Mouse (Mus musculus) neural tube, embryonic 14.5 days (tissue): ENCODE data around the gene Pam16. TPM values are rescaled to one million over a fixed set of nuclear protein-coding genes. Genes with fewer than 3 reads are reported as not detected.

Experiments
- ATAC-seq: fragments of 200-750 bp; cut with Nextera tagmentation; 2 replicates; pipeline ENCODE4 v1.8.0; 2017; ENCODE audit warnings: low read depth, mild to moderate bottlenecking, moderate TSS enrichment, moderate library complexity
- H3K27ac ChIP-seq: fragments of 300-500 bp; sonication (generic); 2 replicates; pipeline ENCODE4 v1.5.1; 2014; ENCODE audit warnings: low read depth, mild to moderate bottlenecking, control low read depth, low read length, moderate library complexity, mixed read lengths
- H3K27me3 ChIP-seq: fragments of 300-500 bp; sonication (generic); 2 replicates; pipeline ENCODE4 v1.6.1; 2014; ENCODE audit warnings: low read length; ENCODE audit not compliant: control insufficient read depth, insufficient read depth
- H3K36me3 ChIP-seq: fragments of 300-500 bp; sonication (generic); 2 replicates; pipeline ENCODE4 v1.6.1; 2014; ENCODE audit warnings: low read length, mixed read lengths; ENCODE audit not compliant: control insufficient read depth, insufficient read depth
- H3K4me1 ChIP-seq: fragments of 300-500 bp; sonication (generic); 2 replicates; pipeline ENCODE4 v1.6.1; 2014; ENCODE audit warnings: low read length; ENCODE audit not compliant: control insufficient read depth, insufficient read depth
- H3K4me2 ChIP-seq: fragments of 300-500 bp; sonication (generic); 2 replicates; pipeline ENCODE4 v1.6.1; 2014; ENCODE audit warnings: mild to moderate bottlenecking, low read depth, low read length, control low read depth
- H3K4me3 ChIP-seq: fragments of 300-500 bp; sonication (generic); 2 replicates; pipeline ENCODE4 v1.5.1; 2014; ENCODE audit warnings: low read depth, low read length, control low read depth, mixed read lengths
- H3K9ac ChIP-seq: fragments of 300-500 bp; sonication (generic); replicated peaks from 2 replicates; pipeline ENCODE4 v1.6.1; 2014; ENCODE audit warnings: low read depth, mild to moderate bottlenecking, control low read depth, low read length, mixed read lengths
- H3K9me3 ChIP-seq: fragments of 300-500 bp; sonication (generic); 2 replicates; pipeline ENCODE4 v1.6.1; 2016; ENCODE audit warnings: low read length; ENCODE audit not compliant: control insufficient read depth
- WGBS: fragments of 180-500 bp; shearing (Covaris S2); extraction: QIAGEN DNeasy Blood & Tissue Kit; methylation state at CpG from one replicate; pipeline ENCODE4 v1.1.7; 2014; 5-methylcytosine and 5-hydroxymethylcytosine counted together
- polyA plus RNA-seq: library from polyadenylated mRNA; unstranded; fragments of >200 nt; fragmentation: Nextera tagmentation; extraction: Ambion mirVana; gene quantifications from 2 replicates; pipeline ENCODE4 v1.2.1, GENCODE M21; 2014

Pam16 gene
- polyA plus RNA-seq, 1 experiment from 2014 or later: 194 TPM

GRCm38 (mm10) chr16:4594814-4595526 is 29.8 kb downstream of the Pam16 start:
- Histone ChIP-seq H3K9me3 (no peaks in the 10 kb centered on the region), H3K4me1 (peaks cover 50% of the 10 kb centered on the region), H3K27ac (peak overlapping the region; percentile 94), H3K4me2 (peak overlapping the region; percentile 92), H3K36me3 (no peaks in the 10 kb centered on the region), H3K4me3 (peak overlapping the region; percentile 78), H3K27me3 (no peaks in the 10 kb centered on the region), H3K9ac (peak overlapping the region; percentile 96)
- WGBS: under 1% methylated on average over 47 of the region's 52 CpGs
- ATAC-seq: peak; percentile 45

GRCm38 (mm10) chr16:4593971-4594813 is 30.6 kb downstream of the Pam16 start, which contains the start of gene Glis2:
Gene Glis2, plus strand, starts transcription at chr16:4594713.
- WGBS: 2% methylated on average over 20 of the region's 74 CpGs
- no peaks in the 10 kb centered on the region for H3K27me3 ChIP-seq
- H3K9ac ChIP-seq: peak within 1 kb of the TSS; percentile 96
- peak within 1 kb of the TSS; percentile 78 for H3K4me3 ChIP-seq
- peaks cover 48% of the 10 kb centered on the region for H3K4me1 ChIP-seq
- H3K36me3 ChIP-seq: no peaks in the 10 kb centered on the region
- no peaks in the 10 kb centered on the region for H3K9me3 ChIP-seq
- ATAC-seq: peak; percentile 85
- peak within 1 kb of the TSS; percentile 92 for H3K4me2 ChIP-seq
- peak within 1 kb of the TSS; percentile 94 for H3K27ac ChIP-seq

- H3K4me1 ChIP-seq: peaks cover 38% of the 10 kb centered on the region
- no peaks in the 10 kb centered on the region for H3K27me3 ChIP-seq
- peak overlapping the region; percentile 78 for H3K4me3 ChIP-seq
- H3K36me3 ChIP-seq: no peaks in the 10 kb centered on the region
- H3K9me3 ChIP-seq: no peaks in the 10 kb centered on the region
- peak overlapping the region; percentile 92 for H3K4me2 ChIP-seq
- peak overlapping the region; percentile 94 for H3K27ac ChIP-seq
- no peak for ATAC-seq
- 12% methylated on average over 32 of the region's 32 CpGs for WGBS
- peak overlapping the region; percentile 96 for H3K9ac ChIP-seq
Measured at GRCm38 (mm10) chr16:4592909-4593875, 31.6 kb downstream of the Pam16 start.

- Histone ChIP-seq H3K9ac (no peak overlapping the region), H3K27me3 (no peaks in the 10 kb centered on the region), H3K4me3 (no peak overlapping the region), H3K36me3 (no peaks in the 10 kb centered on the region), H3K27ac (no peak overlapping the region), H3K4me1 (peaks cover 13% of the 10 kb centered on the region), H3K4me2 (no peak overlapping the region), H3K9me3 (no peaks in the 10 kb centered on the region)
- ATAC-seq: no peak
- WGBS: 95% methylated on average over 9 of the region's 9 CpGs
Measured at GRCm38 (mm10) chr16:4590236-4590635, 34.6 kb downstream of the Pam16 start.

- H3K4me3 ChIP-seq: no peak overlapping the region
Measured at GRCm38 (mm10) chr16:4587516-4588210, 37.1 kb downstream of the Pam16 start.

GRCm38 (mm10) chr16:4586531-4587123 is 38.2 kb downstream of the Pam16 start:
- Histone ChIP-seq H3K9ac (peak overlapping the region; percentile 51), H3K9me3 (no peaks in the 10 kb centered on the region), H3K36me3 (no peaks in the 10 kb centered on the region), H3K27ac (peak overlapping the region; percentile 69), H3K27me3 (no peaks in the 10 kb centered on the region), H3K4me2 (peak overlapping the region; percentile 59), H3K4me3 (peak overlapping the region; percentile 44), H3K4me1 (peaks cover 5% of the 10 kb centered on the region)
- ATAC-seq: peak; percentile 97
- under 1% methylated on average over 40 of the region's 43 CpGs for WGBS

More at GRCm38 (mm10) chr16:4587516-4588210, 37.1 kb downstream of the Pam16 start:
- H3K36me3 ChIP-seq: no peaks in the 10 kb centered on the region
- peak overlapping the region; percentile 69 for H3K27ac ChIP-seq
- H3K4me2 ChIP-seq: no peak overlapping the region; the same call in 1 of the 2 replicates
- no peak for ATAC-seq
- WGBS: 51% methylated on average over 5 of the region's 5 CpGs
- H3K9me3 ChIP-seq: no peaks in the 10 kb centered on the region
- H3K27me3 ChIP-seq: no peaks in the 10 kb centered on the region
- H3K4me1 ChIP-seq: peaks cover 10% of the 10 kb centered on the region
- no peak overlapping the region for H3K9ac ChIP-seq

GRCm38 (mm10) chr16:4585642-4586530 is 38.9 kb downstream of the Pam16 start:
- Histone ChIP-seq H3K9me3 (no peaks in the 10 kb centered on the region), H3K36me3 (no peaks in the 10 kb centered on the region), H3K4me2 (peak overlapping the region; percentile 59), H3K9ac (peak overlapping the region; percentile 51), H3K4me3 (peak overlapping the region; percentile 44), H3K27ac (peak overlapping the region; percentile 69), H3K27me3 (no peaks in the 10 kb centered on the region), H3K4me1 (peaks cover 5% of the 10 kb centered on the region)
- peak; percentile 33 for ATAC-seq
- WGBS: 10% methylated on average over 14 of the region's 14 CpGs
